Mouse (Mus musculus): ENCODE measurements around the gene Ddr2. TPM values are rescaled to one million over a fixed set of nuclear protein-coding genes. Genes with fewer than 3 reads are reported as not detected.
A peak's percentile ranks its signal among the peaks of the same experiment; 100 is the strongest.

Ddr2 gene
- polyA plus RNA-seq, 2 experiments = 0.47 to 0.72 TPM

DNA sequence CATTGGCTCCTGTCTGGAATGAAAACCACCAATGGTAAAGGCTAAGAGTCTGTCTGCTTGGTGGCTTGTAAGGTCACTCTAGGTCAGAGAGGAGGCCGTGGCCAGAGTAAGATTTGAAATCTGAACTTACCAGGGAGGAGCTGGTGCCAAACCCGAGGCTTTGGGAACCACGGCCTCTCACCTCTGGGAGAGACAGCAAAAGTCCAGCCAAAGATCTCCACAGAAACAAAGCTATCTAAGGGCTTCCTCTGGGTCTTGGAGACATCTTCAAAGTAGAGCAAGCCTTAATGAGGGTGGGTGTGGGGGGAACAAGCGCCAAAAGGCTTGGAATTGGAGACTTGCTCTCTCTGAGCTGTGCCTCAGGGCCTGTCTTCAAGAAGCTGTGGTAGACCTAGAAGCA, 62.1 kb downstream of the Ddr2 start:
- no peak for DNase-seq (ENCODE audit: low read depth in 3 of 3, low spot score in 3 of 3)
- TF ChIP-seq EP300 (IDR thresholded peaks at IDR 0.05; ENCODE audit: low read depth) (no peak), CTCF (IDR thresholded peaks at IDR 0.05; ENCODE audit: low read depth) (no peak)
- 50% methylated on average over 4 of the region's 4 CpGs for WGBS (ENCODE audit: insufficient replicate concordance)

GRCm38 (mm10) chr1:170044726-170045471, 65.7 kb downstream of the Ddr2 start:
- ATAC-seq (ENCODE audit: insufficient read depth) (no peak), DNase-seq (ENCODE audit: low read depth in 3 of 3, low spot score in 3 of 3) (no peak)
- no peaks in the 10 kb centered on the region for H3K27me3 ChIP-seq (ENCODE audit: control insufficient read depth, insufficient read depth, low read length)
- no peaks in the 10 kb centered on the region for H3K4me1 ChIP-seq (replicated peaks; ENCODE audit: control insufficient read depth in 2 of 2, insufficient read depth in 2 of 2, low read length in 1 of 2)
- no peak overlapping the region for H3K4me2 ChIP-seq (ENCODE audit: low read depth)
- 51% methylated on average over 9 of the region's 9 CpGs for WGBS (ENCODE audit: insufficient replicate concordance)
- no peaks in the 10 kb centered on the region for H3K9me3 ChIP-seq (ENCODE audit: control insufficient read depth, low read length)
- H3K9ac ChIP-seq (replicated peaks) = no peak overlapping the region
- H3K36me3 ChIP-seq (replicated peaks; ENCODE audit: control insufficient read depth, insufficient read depth, low read depth) = no peaks in the 10 kb centered on the region
- H3K27ac ChIP-seq = no peak overlapping the region
- H3K4me3 ChIP-seq (ENCODE audit: insufficient read depth in 1 of 2, low read depth in 2 of 2, low read length in 2 of 2) = no peak overlapping the region
- TF ChIP-seq CTCF (IDR thresholded peaks at IDR 0.05; ENCODE audit: low read depth) (peak; percentile 21; the same call in 1 of the 2 replicates), EP300 (IDR thresholded peaks at IDR 0.05; ENCODE audit: low read depth) (no peak)

More for the DNA sequence above, 62.1 kb downstream of the Ddr2 start:
- no peaks in the 10 kb centered on the region for H3K9me3 ChIP-seq (ENCODE audit: control insufficient read depth, low read length)
- no peak overlapping the region for H3K27ac ChIP-seq
- no peaks in the 10 kb centered on the region for H3K4me1 ChIP-seq (replicated peaks; ENCODE audit: control insufficient read depth in 2 of 2, insufficient read depth in 2 of 2, low read length in 1 of 2)
- H3K36me3 ChIP-seq (replicated peaks; ENCODE audit: control insufficient read depth, insufficient read depth, low read depth) = no peaks in the 10 kb centered on the region
- no peaks in the 10 kb centered on the region for H3K27me3 ChIP-seq (ENCODE audit: control insufficient read depth, insufficient read depth, low read length)
- H3K4me3 ChIP-seq (ENCODE audit: insufficient read depth in 1 of 2, low read depth in 2 of 2, low read length in 2 of 2) = no peak overlapping the region
- H3K4me2 ChIP-seq (ENCODE audit: low read depth) = no peak overlapping the region
- no peak overlapping the region for H3K9ac ChIP-seq (replicated peaks)
- no peak for ATAC-seq (ENCODE audit: insufficient read depth)

DNA sequence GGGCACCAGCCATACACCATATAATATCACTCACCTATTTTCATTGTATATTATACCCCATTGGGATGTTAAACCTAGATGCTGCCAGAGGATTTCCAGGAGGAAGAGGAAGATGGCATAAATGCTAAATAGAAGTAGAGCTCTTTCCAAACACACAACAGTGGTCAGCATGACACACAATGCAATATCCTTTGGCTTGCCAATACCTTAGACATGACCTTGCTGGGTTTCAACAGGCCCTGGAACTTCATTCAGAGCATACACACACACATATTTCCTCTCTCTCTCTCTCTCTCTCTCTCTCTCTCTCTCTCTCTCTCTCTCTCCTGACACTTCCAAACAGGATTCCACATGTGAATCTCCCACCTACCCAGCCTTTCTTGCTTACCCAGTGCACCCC, 66.8 kb downstream of the Ddr2 start:
- H3K9ac ChIP-seq (replicated peaks) = no peak overlapping the region
- no peak for DNase-seq (ENCODE audit: low read depth in 3 of 3, low spot score in 3 of 3)
- no peak overlapping the region for H3K4me3 ChIP-seq (ENCODE audit: insufficient read depth in 1 of 2, low read depth in 2 of 2, low read length in 2 of 2)
- H3K36me3 ChIP-seq (replicated peaks; ENCODE audit: control insufficient read depth, insufficient read depth, low read depth) = no peaks in the 10 kb centered on the region
- no peaks in the 10 kb centered on the region for H3K27me3 ChIP-seq (ENCODE audit: control insufficient read depth, insufficient read depth, low read length)
- TF ChIP-seq CTCF (IDR thresholded peaks at IDR 0.05; ENCODE audit: low read depth) (no peak), EP300 (IDR thresholded peaks at IDR 0.05; ENCODE audit: low read depth) (no peak)
- ATAC-seq (ENCODE audit: insufficient read depth) = no peak
- H3K4me1 ChIP-seq (replicated peaks; ENCODE audit: control insufficient read depth in 2 of 2, insufficient read depth in 2 of 2, low read length in 1 of 2) = no peaks in the 10 kb centered on the region
- H3K4me2 ChIP-seq (ENCODE audit: low read depth) = no peak overlapping the region
- H3K9me3 ChIP-seq (ENCODE audit: control insufficient read depth, low read length) = no peaks in the 10 kb centered on the region
- no peak overlapping the region for H3K27ac ChIP-seq

- H3K27me3 ChIP-seq (ENCODE audit: control insufficient read depth, insufficient read depth, low read length) = no peaks in the 10 kb centered on the region
- H3K4me3 ChIP-seq (ENCODE audit: insufficient read depth in 1 of 2, low read depth in 2 of 2, low read length in 2 of 2) = no peak overlapping the region
- H3K9me3 ChIP-seq (ENCODE audit: control insufficient read depth, low read length) = no peaks in the 10 kb centered on the region
- no peak overlapping the region for H3K27ac ChIP-seq
- TF ChIP-seq EP300 (IDR thresholded peaks at IDR 0.05; ENCODE audit: low read depth) = no peak
- no peak for TF ChIP-seq CTCF (IDR thresholded peaks at IDR 0.05; ENCODE audit: low read depth)
- DNase-seq (ENCODE audit: low read depth in 3 of 3, low spot score in 3 of 3) (no peak), ATAC-seq (ENCODE audit: insufficient read depth) (no peak)
- no peaks in the 10 kb centered on the region for H3K4me1 ChIP-seq (replicated peaks; ENCODE audit: control insufficient read depth in 2 of 2, insufficient read depth in 2 of 2, low read length in 1 of 2)
- no peak overlapping the region for H3K4me2 ChIP-seq (ENCODE audit: low read depth)
- WGBS (ENCODE audit: insufficient replicate concordance) = 70% methylated on average over 5 of the region's 5 CpGs
- no peaks in the 10 kb centered on the region for H3K36me3 ChIP-seq (replicated peaks; ENCODE audit: control insufficient read depth, insufficient read depth, low read depth)
- no peak overlapping the region for H3K9ac ChIP-seq (replicated peaks)
These were observed 67.6 kb downstream of the Ddr2 start for GRCm38 (mm10) chr1:170042996-170043395.

- ATAC-seq (ENCODE audit: insufficient read depth) (no peak), DNase-seq (ENCODE audit: low read depth in 3 of 3, low spot score in 3 of 3) (no peak)
- 54% methylated on average over 4 of the region's 4 CpGs for WGBS (ENCODE audit: insufficient replicate concordance)
- no peaks in the 10 kb centered on the region for H3K27me3 ChIP-seq (ENCODE audit: control insufficient read depth, insufficient read depth, low read length)
- no peaks in the 10 kb centered on the region for H3K4me1 ChIP-seq (replicated peaks; ENCODE audit: control insufficient read depth in 2 of 2, insufficient read depth in 2 of 2, low read length in 1 of 2)
- no peaks in the 10 kb centered on the region for H3K9me3 ChIP-seq (ENCODE audit: control insufficient read depth, low read length)
- H3K27ac ChIP-seq = no peak overlapping the region
- H3K4me3 ChIP-seq (ENCODE audit: insufficient read depth in 1 of 2, low read depth in 2 of 2, low read length in 2 of 2) = no peak overlapping the region
- H3K4me2 ChIP-seq (ENCODE audit: low read depth) = no peak overlapping the region
- no peak for TF ChIP-seq EP300 (IDR thresholded peaks at IDR 0.05; ENCODE audit: low read depth)
- TF ChIP-seq CTCF (IDR thresholded peaks at IDR 0.05; ENCODE audit: low read depth) = no peak
- H3K36me3 ChIP-seq (replicated peaks; ENCODE audit: control insufficient read depth, insufficient read depth, low read depth) = no peaks in the 10 kb centered on the region
- H3K9ac ChIP-seq (replicated peaks) = no peak overlapping the region
These were observed 71.2 kb downstream of the Ddr2 start for GRCm38 (mm10) chr1:170039402-170039801.
